In genomic region chr9:15659069-15659468, GRCm38 (mm10) we compare ENCODE assay signal across 23 mouse cellular contexts. TPM values are rescaled to one million over a fixed set of nuclear protein-coding genes. Genes with fewer than 3 reads are reported as not detected.
DNase-seq lines count a peak whose midpoint lies in the region; ATAC-seq and TF ChIP-seq lines count a peak whose summit lies in the region.
"Had no signal": no experiment of that assay in that cellular context is flagged by ENCODE, and none has a peak within 500 bp of the region (broad histone marks: within the 10 kb centered on the region; RNA-seq: fewer than 3 reads in every experiment).

No protein-coding gene starts in this region.

- H3K4me3 ChIP-seq in midbrain, embryonic 16.5 days (ENCODE audit: low read depth, low read length), result no peak overlapping the region
- no peak overlapping the region for H3K4me3 ChIP-seq in midbrain, postnatal 0 days (ENCODE audit: low read depth, low read length)
- H3K4me3 ChIP-seq in hindbrain, embryonic 16.5 days (ENCODE audit: low read length), result no peak overlapping the region
- H3K4me3 ChIP-seq: embryonic facial prominence, embryonic 15.5 days; erythroblast, embryonic 14.5 days; forebrain, embryonic 10.5 days; gastrocnemius, adult 2 months; heart, embryonic 12.5 days; hindbrain, embryonic 10.5 days had no signal

- peak; percentile 12 to 17 for DNase-seq in adrenal gland, postnatal 36 days
- no peak for DNase-seq in adrenal gland, postnatal 4 days (ENCODE audit: low spot score in 2 of 2)
- peak; percentile 9 to 15 for DNase-seq in kidney, adult 8-10 months
- DNase-seq in kidney, adult 18-20 months, result no peak
- DNase-seq in midbrain, postnatal 0 days (ENCODE audit: low spot score), result no peak
- DNase-seq: cerebellum, adult 11 months; cerebellum, adult 8-10 months; cerebellum, postnatal 14 days; gastrocnemius, adult 2 months; gastrocnemius, postnatal 25 days had no signal

- WGBS in midbrain, embryonic 16.5 days, result 78% methylated on average over 6 of the region's 6 CpGs
- 68% methylated on average over 6 of the region's 6 CpGs for WGBS in midbrain, postnatal 0 days
- WGBS in hindbrain, embryonic 16.5 days, result 76% methylated on average over 6 of the region's 6 CpGs

- H3K36me3 ChIP-seq in midbrain, embryonic 16.5 days (ENCODE audit: control insufficient read depth, insufficient read depth, low read length), result no peaks in the 10 kb centered on the region
- H3K36me3 ChIP-seq in midbrain, postnatal 0 days (ENCODE audit: insufficient read depth, low read length), result no peaks in the 10 kb centered on the region
- H3K36me3 ChIP-seq in hindbrain, embryonic 16.5 days (ENCODE audit: control insufficient read depth, insufficient read depth, low read length), result no peaks in the 10 kb centered on the region
- H3K36me3 ChIP-seq: embryonic facial prominence, embryonic 15.5 days; forebrain, embryonic 10.5 days; G1E; heart, embryonic 12.5 days; hindbrain, embryonic 10.5 days had no signal

- no peak overlapping the region for H3K27ac ChIP-seq in midbrain, embryonic 16.5 days (ENCODE audit: low read length)
- H3K27ac ChIP-seq in midbrain, postnatal 0 days (ENCODE audit: low read depth, low read length), result no peak overlapping the region
- H3K27ac ChIP-seq in hindbrain, embryonic 16.5 days (ENCODE audit: low read depth, low read length), result no peak overlapping the region
- H3K27ac ChIP-seq: embryonic facial prominence, embryonic 15.5 days; forebrain, embryonic 10.5 days; gastrocnemius, adult 2 months; hindbrain, embryonic 10.5 days; hindbrain, embryonic 14.5 days had no signal

- H3K27me3 ChIP-seq in midbrain, embryonic 16.5 days (ENCODE audit: control insufficient read depth, insufficient read depth, low read depth, low read length), result no peaks in the 10 kb centered on the region
- H3K27me3 ChIP-seq in midbrain, postnatal 0 days (ENCODE audit: insufficient read depth, low read length), result no peaks in the 10 kb centered on the region
- H3K27me3 ChIP-seq in hindbrain, embryonic 16.5 days (replicated peaks; ENCODE audit: control insufficient read depth, insufficient read depth, low read length), result no peaks in the 10 kb centered on the region
- H3K27me3 ChIP-seq: embryonic facial prominence, embryonic 15.5 days; heart, embryonic 12.5 days had no signal

- 0 out of 2 replicates have a peak, but pooled peaks have one; percentile 25 for ATAC-seq in midbrain, embryonic 16.5 days
- ATAC-seq in midbrain, postnatal 0 days (ENCODE audit: low FRiP score), result no peak
- no peak for ATAC-seq in hindbrain, embryonic 16.5 days
- ATAC-seq: forebrain, embryonic 14.5 days; intestine, embryonic 16.5 days had no signal

- no peak overlapping the region for H3K9ac ChIP-seq in midbrain, embryonic 16.5 days (ENCODE audit: low read depth, low read length)
- no peak overlapping the region for H3K9ac ChIP-seq in midbrain, postnatal 0 days (replicated peaks; ENCODE audit: low read length, poor library complexity, severe bottlenecking)
- no peak overlapping the region for H3K9ac ChIP-seq in hindbrain, embryonic 16.5 days (ENCODE audit: low read depth, low read length)
- H3K9ac ChIP-seq: embryonic facial prominence, embryonic 15.5 days; heart, embryonic 12.5 days; hindbrain, embryonic 14.5 days had no signal

- H3K9me3 ChIP-seq in midbrain, embryonic 16.5 days (replicated peaks; ENCODE audit: control insufficient read depth, low read length, poor library complexity, severe bottlenecking), result no peaks in the 10 kb centered on the region
- H3K9me3 ChIP-seq in midbrain, postnatal 0 days (ENCODE audit: low read length), result no peaks in the 10 kb centered on the region
- no peaks in the 10 kb centered on the region for H3K9me3 ChIP-seq in hindbrain, embryonic 16.5 days (ENCODE audit: control insufficient read depth, low read length)
- H3K9me3 ChIP-seq: embryonic facial prominence, embryonic 15.5 days; G1E had no signal

- H3K4me2 ChIP-seq in midbrain, embryonic 16.5 days (ENCODE audit: low read length), result no peak overlapping the region
- no peak overlapping the region for H3K4me2 ChIP-seq in midbrain, postnatal 0 days (ENCODE audit: low read depth, low read length, poor library complexity, severe bottlenecking)
- no peak overlapping the region for H3K4me2 ChIP-seq in hindbrain, embryonic 16.5 days (ENCODE audit: low read length)
- H3K4me2 ChIP-seq: embryonic facial prominence, embryonic 15.5 days; heart, embryonic 12.5 days; hindbrain, embryonic 14.5 days had no signal

- H3K4me1 ChIP-seq in midbrain, embryonic 16.5 days (ENCODE audit: control insufficient read depth, insufficient read depth, low read length), result no peaks in the 10 kb centered on the region
- H3K4me1 ChIP-seq in midbrain, postnatal 0 days (ENCODE audit: insufficient read depth, low read length), result no peaks in the 10 kb centered on the region
- H3K4me1 ChIP-seq in hindbrain, embryonic 16.5 days (ENCODE audit: control insufficient read depth, insufficient read depth, low read depth, low read length), result no peaks in the 10 kb centered on the region
- H3K4me1 ChIP-seq: embryonic facial prominence, embryonic 15.5 days had no signal

- TF ChIP-seq CTCF in midbrain, postnatal 0 days (IDR thresholded peaks at IDR 0.05), result no peak

RNA-seq across cellular contexts. Expression of gene Deup1, which starts 31.3 kb away (rescaled TPM):
- total RNA-seq in adrenal gland, postnatal 36 days (2021), result under 1 TPM; 0.10 to 0.26 TPM
- under 1 TPM; 0.25 to 0.48 TPM for total RNA-seq in adrenal gland, postnatal 4 days (2021)
- polyA plus RNA-seq in midbrain, embryonic 16.5 days (2015; fragmentation: Nextera tagmentation; extraction: Ambion mirVana), result 1.9 and 3.1 TPM in 2 replicates
- 1.3 and 2.4 TPM in 2 replicates for total RNA-seq in midbrain, postnatal 0 days (2014; rRNA removed)
- 2.5 and 2.7 TPM in 2 replicates for polyA plus RNA-seq in midbrain, postnatal 0 days (2015; fragmentation: Nextera tagmentation; extraction: Ambion mirVana)
- 1.8 and 1.9 TPM in 2 replicates for polyA plus RNA-seq in hindbrain, embryonic 16.5 days (2015; fragmentation: Nextera tagmentation; extraction: Ambion mirVana)
- total RNA-seq: common myeloid progenitor, adult 5-6 weeks; gastrocnemius, adult 2 months; gastrocnemius, postnatal 25 days; granulocyte monocyte progenitor cell, adult 5-6 weeks had no signal
- polyA plus RNA-seq: G1E had no signal

RNA-seq across cellular contexts. Expression of gene Slc36a4, which starts 50.5 kb away (rescaled TPM):
- total RNA-seq in adrenal gland, postnatal 36 days (2021), result 10 to 100 TPM; 32.7 to 42.6 TPM
- total RNA-seq in adrenal gland, postnatal 4 days (2021), result 10 to 100 TPM; 34.6 to 38.6 TPM
- 35.5 and 38.7 TPM in 2 replicates for polyA plus RNA-seq in midbrain, embryonic 16.5 days (2015; fragmentation: Nextera tagmentation; extraction: Ambion mirVana)
- total RNA-seq in midbrain, postnatal 0 days (2014; rRNA removed), result 60.1 and 74.4 TPM in 2 replicates
- 34.4 and 36.9 TPM in 2 replicates for polyA plus RNA-seq in midbrain, postnatal 0 days (2015; fragmentation: Nextera tagmentation; extraction: Ambion mirVana)
- 27.7 and 28.7 TPM in 2 replicates for polyA plus RNA-seq in hindbrain, embryonic 16.5 days (2015; fragmentation: Nextera tagmentation; extraction: Ambion mirVana)
- polyA plus RNA-seq: G1E had no signal

Comparison
In these comparisons a context has a peak if more than half of its experiments do, and no peak if none do; other contexts are left out.
1. DNase-seq: peak in adrenal gland, postnatal 36 days (2 of 2) and kidney, adult 8-10 months (2 of 2); none in adrenal gland, postnatal 4 days (0 of 2), kidney, adult 18-20 months (single experiment) and midbrain, postnatal 0 days (single experiment).